ENCODE assay signal across 9 mouse cellular contexts in the genomic region with DNA sequence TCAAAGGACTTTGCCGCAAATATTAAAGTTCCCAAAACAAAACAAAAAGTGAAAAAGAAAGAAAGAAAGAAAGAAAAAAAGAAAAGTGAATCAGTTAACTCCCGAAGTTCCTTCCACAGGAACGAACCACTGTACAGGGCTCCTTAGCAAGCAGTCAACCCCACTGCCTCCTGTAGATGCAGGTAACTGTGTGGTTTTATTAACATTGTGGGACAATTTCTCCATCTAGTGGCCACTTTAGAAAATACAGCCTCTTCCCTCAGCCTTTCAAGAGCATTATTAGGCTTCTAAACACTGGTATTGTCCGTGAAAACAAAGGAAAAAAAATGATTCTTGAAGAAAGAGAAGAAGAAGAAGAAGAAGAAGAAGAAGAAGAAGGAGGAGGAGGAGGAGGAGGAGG.
DNase-seq lines count a peak whose midpoint lies in the region; ATAC-seq and TF ChIP-seq lines count a peak whose summit lies in the region.
"Had no signal": no experiment of that assay in that cellular context is flagged by ENCODE, and none has a peak within 500 bp of the region (broad histone marks: within the 10 kb centered on the region; RNA-seq: fewer than 3 reads in every experiment).

No protein-coding gene starts in this region.

- DNase-seq in layer of hippocampus, adult 11-12 months (ENCODE audit: low spot score), result peak; percentile 58
- no peak for DNase-seq in layer of hippocampus, postnatal 36 days
- DNase-seq in ES-E14 (ENCODE audit: low read depth, low spot score), result peak; percentile 71
- peak; percentile 83 for DNase-seq in brain, adult 2 months (ENCODE audit: low read depth, low spot score)
- DNase-seq in gonadal fat pad, adult 2 months (ENCODE audit: low read depth), result peak; percentile 3
- DNase-seq in ovary, postnatal 10 days (ENCODE audit: low spot score), result no peak

- H3K36me3 ChIP-seq in ES-E14 (ENCODE audit: control insufficient read depth, insufficient read depth, low read length, poor library complexity, severe bottlenecking), result no peaks in the 10 kb centered on the region
- no peaks in the 10 kb centered on the region for H3K36me3 ChIP-seq in midbrain, embryonic 16.5 days (ENCODE audit: control insufficient read depth, insufficient read depth, low read length)
- H3K36me3 ChIP-seq: embryonic facial prominence, embryonic 15.5 days; limb, embryonic 15.5 days had no signal

- no peak overlapping the region for H3K27ac ChIP-seq in ES-E14 (ENCODE audit: insufficient read depth, low read depth, low read length, poor library complexity, severe bottlenecking)
- H3K27ac ChIP-seq in midbrain, embryonic 16.5 days (ENCODE audit: low read length), result no peak overlapping the region
- H3K27ac ChIP-seq: embryonic facial prominence, embryonic 15.5 days; limb, embryonic 15.5 days had no signal

- no peak overlapping the region for H3K4me3 ChIP-seq in ES-E14 (ENCODE audit: insufficient read depth in 1 of 2, low read depth in 1 of 2, low read length in 2 of 2, poor library complexity in 1 of 2, severe bottlenecking in 1 of 2)
- H3K4me3 ChIP-seq in midbrain, embryonic 16.5 days (ENCODE audit: low read depth, low read length), result no peak overlapping the region
- H3K4me3 ChIP-seq: embryonic facial prominence, embryonic 15.5 days; limb, embryonic 15.5 days had no signal

- no peaks in the 10 kb centered on the region for H3K4me1 ChIP-seq in ES-E14 (ENCODE audit: control insufficient read depth in 2 of 2, insufficient read depth in 2 of 2, low read length in 2 of 2, poor library complexity in 1 of 2)
- no peaks in the 10 kb centered on the region for H3K4me1 ChIP-seq in midbrain, embryonic 16.5 days (ENCODE audit: control insufficient read depth, insufficient read depth, low read length)
- H3K4me1 ChIP-seq: embryonic facial prominence, embryonic 15.5 days; limb, embryonic 15.5 days had no signal

- H3K27me3 ChIP-seq in midbrain, embryonic 16.5 days (ENCODE audit: control insufficient read depth, insufficient read depth, low read depth, low read length), result no peaks in the 10 kb centered on the region
- H3K27me3 ChIP-seq: embryonic facial prominence, embryonic 15.5 days had no signal

- ATAC-seq in midbrain, embryonic 16.5 days, result peak; percentile 90; the same call in 1 of the 2 replicates

- no peaks in the 10 kb centered on the region for H3K9me3 ChIP-seq in ES-E14 (ENCODE audit: control insufficient read depth, insufficient read depth, low read depth, low read length)
- H3K9me3 ChIP-seq in midbrain, embryonic 16.5 days (replicated peaks; ENCODE audit: control insufficient read depth, low read length, poor library complexity, severe bottlenecking), result no peaks in the 10 kb centered on the region
- H3K9me3 ChIP-seq: embryonic facial prominence, embryonic 15.5 days; limb, embryonic 15.5 days had no signal

- no peak overlapping the region for H3K9ac ChIP-seq in ES-E14 (ENCODE audit: insufficient read depth, low read depth, low read length, poor library complexity, severe bottlenecking)
- H3K9ac ChIP-seq in midbrain, embryonic 16.5 days (ENCODE audit: low read depth, low read length), result no peak overlapping the region
- H3K9ac ChIP-seq: embryonic facial prominence, embryonic 15.5 days; limb, embryonic 15.5 days had no signal

- H3K4me2 ChIP-seq in midbrain, embryonic 16.5 days (ENCODE audit: low read length), result no peak overlapping the region
- H3K4me2 ChIP-seq: embryonic facial prominence, embryonic 15.5 days; limb, embryonic 15.5 days had no signal

- WGBS in midbrain, embryonic 16.5 days, result 43% methylated on average over 4 of the region's 4 CpGs

- in situ Hi-C loops in ES-E14 (cut with MboI; ENCODE audit: low sequenced_read_pairs in 2 of 2, unreplicated experiment in 2 of 2), result no loop called here

TF ChIP-seq in ES-E14, 5 proteins besides CTCF, POLR2A, EP300 and RAD21:
- no peak for TF ChIP-seq HCFC1 (IDR thresholded peaks at IDR 0.05; ENCODE audit: borderline replicate concordance, insufficient read depth, low read length)
- peak; percentile 41; the same call in 1 of the 2 replicates for TF ChIP-seq ZC3H11A (IDR thresholded peaks at IDR 0.05; ENCODE audit: borderline replicate concordance, low read depth, low read length)

Comparison
In these comparisons a context has a peak if more than half of its experiments do, and no peak if none do; other contexts are left out.
1. DNase-seq: peak in layer of hippocampus, adult 11-12 months (single experiment), ES-E14 (single experiment), brain, adult 2 months (single experiment) and gonadal fat pad, adult 2 months (single experiment); none in layer of hippocampus, postnatal 36 days (0 of 2) and ovary, postnatal 10 days (single experiment).